Mouse (Mus musculus): ENCODE measurements around the gene Erc2.

Erc2 gene

GRCm38 (mm10) chr14:27775367-27775766 lies 153.1 kb downstream of the Erc2 start:
- no peak for DNase-seq (ENCODE audit: low read depth, low spot score)

GRCm38 (mm10) chr14:27778503-27778902 lies 156.3 kb downstream of the Erc2 start:
- DNase-seq (ENCODE audit: low read depth, low spot score) = no peak

GRCm38 (mm10) chr14:27778982-27779701 lies 156.9 kb downstream of the Erc2 start:
- no peak for DNase-seq (ENCODE audit: low read depth, low spot score)

GRCm38 (mm10) chr14:27781221-27781620 lies 159.0 kb downstream of the Erc2 start:
- no peak for DNase-seq (ENCODE audit: low read depth, low spot score)

GRCm38 (mm10) chr14:27784826-27785225 lies 162.6 kb downstream of the Erc2 start:
- no peak for DNase-seq (ENCODE audit: low read depth, low spot score)

GRCm38 (mm10) chr14:27785562-27785961 lies 163.3 kb downstream of the Erc2 start:
- DNase-seq (ENCODE audit: low read depth, low spot score) = no peak

GRCm38 (mm10) chr14:27789066-27789898 lies 167.1 kb downstream of the Erc2 start:
- DNase-seq (ENCODE audit: low read depth, low spot score) = no peak

GRCm38 (mm10) chr14:27798184-27798934 lies 176.1 kb downstream of the Erc2 start:
- DNase-seq (ENCODE audit: low read depth, low spot score) = no peak

- DNase-seq (ENCODE audit: low read depth, low spot score) = no peak
Measured at GRCm38 (mm10) chr14:27800766-27801165, 178.5 kb downstream of the Erc2 start.

- no peak for DNase-seq (ENCODE audit: low read depth, low spot score)
Measured at GRCm38 (mm10) chr14:27803961-27804360, 181.7 kb downstream of the Erc2 start.

GRCm38 (mm10) chr14:27805064-27805463 lies 182.8 kb downstream of the Erc2 start:
- DNase-seq (ENCODE audit: low read depth, low spot score) = no peak

GRCm38 (mm10) chr14:27808080-27808479 lies 185.9 kb downstream of the Erc2 start:
- peak; percentile 46 for DNase-seq (ENCODE audit: low read depth, low spot score)

GRCm38 (mm10) chr14:27808523-27809114 lies 186.4 kb downstream of the Erc2 start:
- no peak for DNase-seq (ENCODE audit: low read depth, low spot score)

GRCm38 (mm10) chr14:27810790-27811189 lies 188.6 kb downstream of the Erc2 start:
- DNase-seq (ENCODE audit: low read depth, low spot score) = no peak

GRCm38 (mm10) chr14:27811649-27812048 lies 189.4 kb downstream of the Erc2 start:
- no peak for DNase-seq (ENCODE audit: low read depth, low spot score)

GRCm38 (mm10) chr14:27815739-27816138 lies 193.5 kb downstream of the Erc2 start:
- no peak for DNase-seq (ENCODE audit: low read depth, low spot score)

GRCm38 (mm10) chr14:27818986-27819385 lies 196.8 kb downstream of the Erc2 start:
- no peak for DNase-seq (ENCODE audit: low read depth, low spot score)

GRCm38 (mm10) chr14:27821801-27822200 lies 199.6 kb downstream of the Erc2 start:
- no peak for DNase-seq (ENCODE audit: low read depth, low spot score)

- no peak for DNase-seq (ENCODE audit: low read depth, low spot score)
Measured at GRCm38 (mm10) chr14:27822566-27822965, 200.3 kb downstream of the Erc2 start.

GRCm38 (mm10) chr14:27823048-27823447 lies 200.8 kb downstream of the Erc2 start:
- DNase-seq (ENCODE audit: low read depth, low spot score) = no peak

GRCm38 (mm10) chr14:27823897-27824296 lies 201.7 kb downstream of the Erc2 start:
- no peak for DNase-seq (ENCODE audit: low read depth, low spot score)

- no peak for DNase-seq (ENCODE audit: low read depth, low spot score)
Measured at GRCm38 (mm10) chr14:27826829-27827228, 204.6 kb downstream of the Erc2 start.
